Mouse (Mus musculus) 3134 (cell line): ENCODE measurements around the gene Tmem106c.

ENCODE experiments used
- DNase-seq: peaks from one replicate; pipeline ENCODE4 v3.0.0-alpha.2; 2011; ENCODE audit warnings: low spot score; ENCODE audit not compliant: insufficient read length; ENCODE audit errors: extremely low read depth

Gene Tmem106c

DNA sequence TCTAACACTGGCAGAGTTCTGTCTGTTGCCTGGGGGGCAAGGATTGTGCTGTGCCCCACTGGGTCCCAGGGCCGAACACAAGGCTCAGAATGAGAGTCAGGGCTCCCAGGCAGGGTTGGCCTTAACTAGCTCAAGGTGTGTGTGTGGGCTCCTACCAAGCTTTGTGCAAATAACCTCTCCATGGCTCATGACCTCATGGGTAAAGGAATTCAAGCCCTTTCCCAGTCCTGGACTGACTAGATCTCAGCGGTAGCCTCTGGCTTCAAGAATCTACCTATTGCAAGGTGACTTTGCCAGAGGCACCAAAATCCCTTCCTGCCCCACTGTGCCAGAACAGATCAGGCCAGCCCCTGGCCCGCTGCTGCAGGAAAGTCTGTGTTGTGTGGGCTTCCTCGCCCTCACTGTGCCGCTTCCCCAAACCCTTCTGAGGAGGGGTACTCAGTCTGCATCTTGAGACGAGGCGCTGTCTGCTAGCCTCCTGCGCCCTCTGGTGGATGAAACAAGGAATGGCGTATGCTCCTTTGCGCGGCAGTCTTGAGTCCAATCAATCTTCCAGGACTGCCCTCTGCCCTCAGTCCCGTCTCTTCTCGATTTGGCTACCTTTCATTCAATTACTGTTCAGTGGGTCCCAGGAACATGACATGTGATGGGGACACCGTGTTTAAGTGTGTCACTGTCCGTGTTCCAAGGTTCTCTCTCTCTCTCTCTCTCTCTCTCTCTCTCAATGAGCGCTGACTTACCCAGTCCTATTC, 11.7 kb upstream of the Tmem106c start:
- peak; percentile 74 for DNase-seq

DNA sequence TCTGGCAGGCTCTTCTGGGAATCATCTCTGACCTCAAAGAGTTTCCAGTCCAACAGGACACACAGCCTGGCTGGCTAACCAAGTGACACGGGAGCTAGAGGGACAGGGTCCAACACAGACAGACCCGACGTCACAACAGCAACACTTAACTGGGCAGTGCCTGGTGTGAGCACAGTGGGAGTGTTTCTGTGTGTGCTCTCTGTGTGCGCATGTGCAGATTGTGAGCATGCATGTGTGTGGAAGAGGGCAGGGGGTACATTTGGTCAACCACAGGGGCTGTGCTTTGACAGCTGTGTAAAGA, 11.2 kb upstream of the Tmem106c start:
- peak; percentile 36 for DNase-seq

DNA sequence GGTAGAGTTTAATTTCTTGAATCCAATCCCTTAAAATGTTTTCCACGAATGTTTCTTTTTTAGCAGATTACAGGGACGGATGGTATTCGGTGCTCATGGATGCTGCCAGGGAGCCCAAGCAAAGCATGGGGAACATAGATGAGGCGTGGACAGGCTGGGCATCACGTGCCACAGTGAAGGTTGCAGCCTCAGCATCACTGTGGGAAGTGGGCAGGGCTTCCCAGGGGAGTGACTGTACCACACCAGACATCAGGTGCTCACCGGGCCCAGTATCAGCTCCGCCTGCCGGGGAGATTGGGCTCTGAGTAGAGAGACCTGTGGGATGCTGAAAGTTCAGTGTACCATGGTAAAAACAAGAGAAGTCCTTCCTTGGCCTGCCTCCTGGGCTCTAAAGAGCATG, 9.3 kb upstream of the Tmem106c start:
- DNase-seq, result no peak

DNA sequence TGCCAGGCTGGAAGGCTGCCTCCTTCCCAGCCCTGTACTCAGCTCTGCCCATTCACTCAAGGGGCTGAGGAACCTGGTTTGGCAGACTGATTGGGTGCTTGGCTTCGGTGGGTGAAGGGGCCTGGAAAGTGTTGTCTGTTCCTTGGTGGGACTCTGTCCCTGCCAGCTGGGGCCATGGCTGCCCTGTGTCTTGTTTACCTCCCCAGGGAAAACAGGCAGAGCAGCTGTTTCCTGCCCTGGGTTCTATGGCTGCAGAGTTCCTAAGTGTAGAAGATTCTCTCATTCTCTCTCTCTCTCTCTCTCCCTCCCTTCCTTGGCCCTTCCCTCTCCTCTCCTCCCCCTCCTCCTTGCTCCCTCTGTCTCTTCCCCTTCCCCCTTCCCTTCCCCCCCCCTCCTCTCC, 8.7 kb upstream of the Tmem106c start:
- no peak for DNase-seq

GRCm38 (mm10) chr15:97955742-97956141, 8.3 kb upstream of the Tmem106c start:
- DNase-seq, result no peak

- DNase-seq, result no peak
Observed at GRCm38 (mm10) chr15:97956416-97956815, 7.6 kb upstream of the Tmem106c start.

DNA sequence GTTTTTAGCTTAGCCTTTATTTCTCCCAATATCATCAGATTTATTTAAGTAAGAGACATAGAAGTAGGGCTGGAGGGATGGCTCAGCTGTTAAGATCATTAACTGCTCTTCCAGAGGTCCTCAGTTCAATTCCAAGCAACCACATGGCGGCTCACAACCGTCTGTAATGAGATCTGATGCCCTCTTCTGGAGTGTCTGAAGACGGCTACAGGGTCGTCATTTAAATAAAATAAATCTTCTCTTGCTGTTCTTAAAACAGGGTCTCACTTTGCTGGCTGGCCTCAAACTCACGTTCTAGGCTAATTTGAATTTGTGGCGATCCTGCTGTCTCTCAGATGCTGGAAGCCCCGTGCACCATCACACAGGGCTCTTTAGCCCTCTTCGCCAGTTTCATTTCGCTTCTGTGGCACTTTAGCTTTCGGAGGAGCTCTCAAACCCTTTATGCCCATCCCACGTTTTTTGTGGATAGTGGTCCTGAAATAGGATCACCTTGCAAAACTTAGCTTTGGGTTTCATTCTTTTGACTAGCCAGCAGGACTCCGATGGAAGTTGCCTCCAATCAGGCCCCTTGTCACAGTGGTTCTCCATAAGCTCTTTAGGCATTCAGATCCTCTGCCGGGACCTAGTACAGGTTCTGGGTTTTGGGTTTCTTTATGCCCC, 541 bp upstream of the Tmem106c start:
- no peak for DNase-seq

GRCm38 (mm10) chr15:97964836-97965187, 812 bp downstream of the Tmem106c start:
- no peak for DNase-seq

- no peak for DNase-seq
Observed at GRCm38 (mm10) chr15:97965311-97966045, 1.5 kb downstream of the Tmem106c start.

DNA sequence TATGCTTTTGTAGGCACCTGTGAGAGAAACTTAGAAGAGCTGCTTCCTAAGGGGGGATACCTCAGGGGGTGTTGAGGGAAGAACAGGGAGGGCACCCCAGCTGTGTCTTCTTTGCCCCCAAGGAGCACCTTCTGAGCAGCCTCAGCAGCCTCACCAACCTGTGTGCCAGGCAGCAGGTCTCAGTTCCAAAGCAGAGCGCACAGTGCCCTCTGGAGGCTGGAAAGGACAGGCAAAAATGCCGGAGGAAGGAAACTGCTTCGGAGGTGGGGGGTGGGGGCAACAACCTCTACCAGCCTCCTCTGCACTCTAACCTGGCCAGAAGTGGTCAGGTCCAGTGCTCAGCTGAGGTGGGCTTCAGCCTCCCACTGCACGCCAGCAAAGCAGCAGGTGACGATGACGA, 6.3 kb downstream of the Tmem106c start:
- DNase-seq, result no peak

DNA sequence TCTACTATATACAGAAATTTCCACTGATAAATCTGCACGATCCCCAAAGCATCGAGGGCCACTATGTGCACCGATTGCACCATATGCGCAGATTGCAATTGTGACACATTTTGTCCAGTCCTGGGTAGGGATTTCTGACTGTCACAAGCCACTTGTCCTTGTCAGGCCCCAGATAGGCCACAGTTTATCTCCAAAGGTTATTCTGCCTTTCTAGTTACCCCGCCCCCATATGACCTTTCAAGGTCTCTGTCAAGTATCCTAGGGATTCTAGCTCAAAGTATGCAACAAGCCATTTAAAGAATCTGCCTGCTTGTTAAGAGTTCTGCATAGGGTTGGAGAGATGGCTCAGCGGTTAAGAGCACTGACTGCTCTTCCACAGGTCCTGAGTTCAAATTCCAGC, 8.6 kb downstream of the Tmem106c start:
- DNase-seq, result no peak

GRCm38 (mm10) chr15:97973248-97974005, 9.4 kb downstream of the Tmem106c start:
- DNase-seq, result no peak

GRCm38 (mm10) chr15:97981560-97981959, 17.6 kb downstream of the Tmem106c start:
- no peak for DNase-seq

DNA sequence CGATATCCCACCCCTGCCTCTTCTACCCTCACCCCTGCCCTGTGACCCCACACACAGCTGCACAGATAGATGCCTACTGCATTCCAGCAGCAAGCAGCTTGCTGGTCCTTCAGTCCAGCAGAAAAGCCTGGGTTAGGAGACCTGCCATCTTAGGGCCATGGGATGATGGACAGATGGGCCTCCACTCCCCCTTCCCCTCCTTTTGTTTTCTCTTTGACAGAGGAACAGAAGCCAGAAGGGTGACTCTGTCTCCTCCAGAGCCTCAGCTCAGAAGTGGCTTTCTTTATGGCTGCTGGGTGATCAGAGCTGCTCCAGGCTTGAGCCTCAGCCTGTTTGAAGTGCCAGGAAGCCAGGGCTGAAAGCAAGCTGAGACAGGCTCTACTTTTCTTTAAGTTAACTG, 25.5 kb downstream of the Tmem106c start:
- DNase-seq, result no peak

DNA sequence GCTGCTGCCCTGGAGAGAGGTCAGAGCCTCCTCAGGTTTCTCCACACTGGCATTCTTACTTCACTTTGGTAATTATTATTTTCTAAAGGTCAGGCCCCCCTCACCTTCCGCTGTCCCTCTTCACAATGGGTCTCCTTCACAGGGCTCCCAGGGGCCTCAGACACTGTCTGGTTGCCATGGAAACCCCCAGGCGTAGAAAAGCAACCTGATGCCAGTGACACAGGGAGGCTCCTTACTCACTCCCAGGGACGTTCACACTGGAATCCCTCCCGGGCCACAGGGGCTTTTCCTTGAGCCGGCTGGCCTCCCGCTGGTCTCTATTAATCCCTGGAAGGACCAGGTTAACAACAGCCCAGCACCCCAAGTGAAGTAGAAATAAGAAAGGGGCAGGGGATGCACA, 26.1 kb downstream of the Tmem106c start:
- DNase-seq, result no peak

- no peak for DNase-seq
Observed at GRCm38 (mm10) chr15:97990721-97991120, 26.7 kb downstream of the Tmem106c start.

DNA sequence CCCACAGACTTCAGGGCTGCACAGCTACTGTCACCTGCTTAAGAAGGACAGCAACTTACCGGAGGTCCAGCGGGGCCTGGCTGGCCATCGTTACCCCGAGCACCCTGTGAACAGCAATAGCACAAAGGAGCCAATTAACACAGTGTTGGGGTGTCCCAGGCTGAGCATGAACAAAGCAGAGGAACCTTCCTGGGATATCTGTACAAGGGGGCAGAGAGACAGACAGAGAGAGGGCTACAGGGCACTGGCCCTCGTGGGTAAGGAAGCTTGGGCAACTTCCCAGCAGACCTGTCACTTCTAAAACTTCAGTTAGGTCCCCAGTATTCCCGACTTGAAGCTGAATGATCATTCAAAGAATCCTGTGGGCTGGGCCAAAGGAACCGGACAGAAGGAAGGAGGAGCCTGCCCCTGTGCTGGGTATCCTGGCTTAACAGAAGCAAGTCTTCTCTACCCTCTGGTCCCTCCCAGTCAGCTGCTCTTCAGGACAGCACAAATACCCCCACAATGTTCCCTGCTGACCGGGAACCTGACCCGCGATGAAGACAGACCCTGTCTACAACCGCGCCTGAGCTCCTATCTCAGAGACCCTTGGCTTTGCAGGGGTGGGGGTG, 27.4 kb downstream of the Tmem106c start:
- no peak for DNase-seq

- no peak for DNase-seq
Observed at GRCm38 (mm10) chr15:97992027-97992711, 28.2 kb downstream of the Tmem106c start.

DNA sequence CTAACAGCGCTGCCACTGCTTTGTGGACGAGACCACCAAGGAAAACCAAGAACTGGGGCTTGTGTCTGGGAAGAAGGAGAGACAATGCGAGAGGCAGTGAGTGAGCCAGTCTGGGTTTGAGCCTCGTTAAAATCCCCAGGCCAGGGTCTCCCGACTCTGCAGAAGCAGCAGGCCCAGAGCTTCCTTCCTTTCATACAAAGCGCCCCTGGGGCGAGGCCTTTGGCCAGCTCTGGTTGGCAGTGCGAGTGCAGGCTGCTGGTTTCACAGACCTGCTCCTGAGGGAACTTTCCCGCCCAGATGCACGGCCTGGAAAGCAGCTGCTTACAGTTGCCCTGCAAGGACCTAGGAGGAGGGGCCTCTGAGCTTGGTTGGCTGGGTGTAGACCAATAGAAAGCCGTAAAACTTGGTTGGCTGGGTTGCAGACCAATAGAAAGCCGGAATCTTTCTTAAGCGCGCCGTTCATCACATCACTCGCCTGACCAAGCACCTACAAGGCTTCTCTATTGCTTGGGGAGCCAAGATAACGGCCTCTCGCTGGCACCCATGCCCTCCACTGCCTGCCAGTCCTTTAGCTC, 28.8 kb downstream of the Tmem106c start:
- DNase-seq, result peak; percentile 41

GRCm38 (mm10) chr15:97996716-97997256, 32.8 kb downstream of the Tmem106c start:
- DNase-seq, result no peak
